Mouse (Mus musculus) thymus, postnatal 4 days (tissue): ENCODE measurements around the gene Scarb1.

Experiments
- DNase-seq: peaks from one replicate; pipeline ENCODE4 v3.0.0; 2021

Scarb1 gene

DNA sequence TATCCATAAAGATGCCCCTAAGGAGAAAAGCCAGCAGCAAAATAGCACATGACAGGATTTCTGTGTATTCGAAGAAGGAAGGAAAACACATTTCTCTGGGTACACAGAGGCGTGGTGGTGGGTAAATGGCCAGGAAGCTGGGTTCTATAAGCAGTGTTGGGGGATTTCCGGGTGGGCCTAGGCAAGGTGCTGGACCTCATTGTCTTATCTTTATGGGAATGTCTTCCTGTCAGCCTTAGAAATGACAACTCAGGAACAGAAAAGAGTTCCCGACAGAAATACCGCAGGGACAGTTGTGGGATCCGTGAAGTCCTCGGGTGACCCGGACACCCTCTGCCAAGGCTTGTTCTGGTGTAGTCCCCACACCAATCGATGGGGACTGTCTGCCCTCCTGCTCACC is 42.7 kb downstream of the Scarb1 start:
- no peak for DNase-seq

DNA sequence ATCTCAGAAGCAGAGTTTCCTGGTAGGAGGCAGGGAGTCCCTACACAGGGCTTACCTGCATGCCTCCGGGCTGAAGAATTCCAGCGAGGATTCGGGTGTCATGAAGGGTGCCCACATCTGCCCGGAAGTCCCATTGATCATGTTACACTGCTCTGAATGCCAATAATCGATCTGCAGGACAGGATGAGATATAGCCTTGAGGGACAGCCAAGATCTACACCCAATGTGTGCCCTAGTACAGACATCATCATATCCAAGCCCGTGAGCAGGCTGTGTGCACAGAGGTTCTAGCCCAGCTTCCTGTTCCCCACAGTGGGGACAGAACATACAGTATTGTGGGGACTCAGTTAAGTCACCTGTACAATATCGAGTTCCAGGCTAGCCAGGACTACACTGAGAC is 43.7 kb downstream of the Scarb1 start:
- DNase-seq = no peak

- no peak for DNase-seq
Measured at GRCm38 (mm10) chr5:125292951-125293350, 47.9 kb downstream of the Scarb1 start.

GRCm38 (mm10) chr5:125291895-125292294 is 49.0 kb downstream of the Scarb1 start:
- no peak for DNase-seq

- DNase-seq = no peak
Measured at GRCm38 (mm10) chr5:125291387-125291786, 49.5 kb downstream of the Scarb1 start.

- no peak for DNase-seq
Measured at GRCm38 (mm10) chr5:125287053-125287655, 53.7 kb downstream of the Scarb1 start.

DNA sequence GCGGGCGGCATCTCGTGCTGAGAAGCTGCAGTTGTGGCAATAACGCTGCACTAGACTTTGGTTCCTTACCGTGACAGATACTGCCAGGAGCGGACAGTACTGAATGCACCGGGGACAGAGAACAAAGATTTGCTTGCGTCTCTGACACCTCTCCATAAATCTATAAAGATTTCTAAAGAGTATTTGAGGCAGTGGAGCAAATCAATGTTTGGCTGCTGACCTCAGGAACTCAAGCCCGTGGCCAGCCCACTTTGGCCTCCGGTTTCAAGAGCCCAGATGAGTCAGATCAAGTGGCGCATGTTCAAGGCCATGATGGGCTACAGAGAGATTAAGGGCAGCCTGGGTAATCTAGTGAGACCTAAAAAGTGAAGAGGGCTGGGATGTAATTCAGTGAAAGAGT is 54.8 kb downstream of the Scarb1 start:
- DNase-seq = no peak

DNA sequence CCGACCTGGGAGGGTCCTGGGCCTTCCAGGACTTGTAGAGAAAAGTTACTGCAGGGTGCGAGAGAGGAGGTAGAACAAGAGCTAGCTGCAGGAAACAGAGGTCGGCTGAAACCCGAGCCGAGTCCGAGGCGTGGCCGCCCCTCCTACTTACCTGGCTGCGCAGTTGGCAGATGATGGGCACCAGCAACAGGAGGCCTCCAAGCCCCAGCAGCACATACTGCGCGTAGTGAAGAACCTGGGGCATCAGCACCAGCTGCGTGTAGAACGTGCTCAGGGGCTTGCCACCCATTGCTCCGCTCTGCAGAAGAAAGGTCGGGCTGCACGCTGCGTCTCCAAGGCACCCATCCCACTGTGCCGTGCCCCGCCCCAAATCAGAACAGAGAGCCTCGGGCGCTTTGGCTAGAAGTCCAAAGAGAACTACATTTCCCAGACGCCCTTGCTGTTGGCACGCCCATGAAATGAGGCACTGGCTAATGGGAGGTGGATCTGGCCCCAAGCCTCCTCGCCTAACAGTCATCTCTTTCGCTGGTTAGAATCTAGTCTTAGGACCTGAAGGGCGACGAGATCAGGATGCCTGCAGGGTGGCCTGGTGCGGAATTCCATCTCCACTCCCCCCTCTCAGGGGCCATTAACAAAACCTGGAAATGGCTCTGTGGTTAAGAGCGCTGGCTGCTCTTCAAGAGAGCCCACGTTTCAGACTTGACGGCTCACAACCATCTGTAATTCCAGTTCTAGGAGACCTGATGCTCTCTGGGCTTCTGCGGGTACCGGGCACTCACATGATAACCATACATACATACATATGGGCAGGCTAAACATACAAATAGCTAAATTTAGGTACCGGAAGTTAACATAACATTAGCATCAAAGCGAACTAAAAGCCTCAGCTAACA is 56.9 kb downstream of the Scarb1 start:
- no peak for DNase-seq

GRCm38 (mm10) chr5:125279216-125279615 is 61.7 kb downstream of the Scarb1 start:
- DNase-seq = no peak

- peak; percentile 74 for DNase-seq
Measured at GRCm38 (mm10) chr5:125278314-125278713, 62.6 kb downstream of the Scarb1 start.

GRCm38 (mm10) chr5:125277313-125277712 is 63.6 kb downstream of the Scarb1 start:
- DNase-seq = no peak

DNA sequence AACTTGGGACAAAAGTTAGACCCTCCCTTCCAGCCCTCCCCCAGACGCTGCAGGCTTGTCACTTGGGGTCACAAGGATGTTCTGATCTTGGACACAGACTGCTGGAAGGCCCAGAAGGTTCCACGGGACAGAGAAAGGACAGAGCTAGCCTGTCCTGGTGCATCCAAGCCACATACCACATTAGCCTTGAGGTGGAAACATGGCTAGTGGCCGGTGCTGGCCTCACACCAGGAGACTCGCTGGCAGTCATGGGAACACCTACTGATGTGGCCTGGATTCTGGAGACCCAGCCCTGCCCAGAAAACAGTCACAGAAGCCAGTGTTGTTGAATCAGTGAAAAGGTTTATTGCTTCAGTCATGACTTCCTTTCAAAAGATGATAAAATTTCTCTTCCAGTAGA is 64.1 kb downstream of the Scarb1 start:
- no peak for DNase-seq

- no peak for DNase-seq
Measured at GRCm38 (mm10) chr5:125275315-125275714, 65.6 kb downstream of the Scarb1 start.

DNA sequence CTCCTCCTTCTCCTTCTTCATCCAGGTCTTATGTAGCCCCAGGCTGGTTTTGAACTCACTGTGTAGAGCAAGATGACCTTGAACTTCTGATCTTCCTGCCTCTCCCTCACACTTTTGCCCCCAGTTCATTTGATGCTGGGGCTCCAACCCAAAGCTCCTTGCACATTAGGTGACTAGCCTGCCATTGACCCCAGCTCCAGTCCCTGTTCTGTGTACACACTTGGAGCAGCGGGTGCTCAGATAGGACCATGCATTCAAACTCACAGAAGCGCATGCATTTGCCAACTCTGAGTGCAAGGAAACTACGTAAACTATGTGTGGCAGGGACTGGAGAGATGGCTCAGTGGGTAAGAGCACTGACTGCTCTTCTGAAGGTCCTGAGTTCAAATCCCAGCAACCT is 66.1 kb downstream of the Scarb1 start:
- no peak for DNase-seq

- DNase-seq = no peak
Measured at GRCm38 (mm10) chr5:125274182-125274581, 66.7 kb downstream of the Scarb1 start.

GRCm38 (mm10) chr5:125273666-125274109 is 67.2 kb downstream of the Scarb1 start:
- peak; percentile 68 for DNase-seq

DNA sequence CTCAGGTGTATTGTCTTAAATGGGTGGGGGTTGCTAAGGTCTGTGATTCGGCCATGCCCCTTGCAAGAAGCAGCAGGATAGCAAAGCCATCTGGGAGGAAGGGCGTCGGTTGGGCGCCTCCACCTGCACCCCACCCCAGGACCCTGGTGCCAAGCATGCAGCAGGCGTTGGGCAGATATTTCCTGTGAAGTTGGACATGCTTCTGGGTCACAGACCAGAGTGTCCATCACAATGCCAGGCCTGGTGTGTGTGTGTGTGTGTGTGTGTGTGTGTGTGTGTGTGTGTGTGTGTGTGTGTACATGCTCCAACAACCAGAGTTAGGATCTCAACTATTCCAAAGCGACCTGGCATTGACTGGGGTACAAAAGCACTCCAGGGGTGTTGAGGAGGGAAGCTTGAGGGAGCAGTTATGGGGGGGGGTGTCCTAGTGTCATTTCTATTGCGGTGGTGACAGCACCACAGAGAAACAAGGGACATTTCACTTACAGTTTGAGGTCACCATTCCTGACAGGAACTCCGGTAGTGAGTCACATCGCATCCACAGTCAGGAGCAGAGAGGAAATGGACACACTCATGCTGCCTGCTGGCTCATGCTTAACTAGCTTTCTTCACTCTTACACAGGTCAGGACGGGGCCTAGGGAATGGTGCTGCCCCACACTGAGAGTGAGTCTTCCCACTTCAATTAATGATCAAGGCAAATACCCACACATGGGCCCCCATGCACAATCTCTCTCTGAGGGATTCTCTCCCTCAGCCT is 68.5 kb downstream of the Scarb1 start:
- DNase-seq = no peak

- DNase-seq = peak; percentile 79
Measured at GRCm38 (mm10) chr5:125271531-125272203, 69.2 kb downstream of the Scarb1 start.

DNA sequence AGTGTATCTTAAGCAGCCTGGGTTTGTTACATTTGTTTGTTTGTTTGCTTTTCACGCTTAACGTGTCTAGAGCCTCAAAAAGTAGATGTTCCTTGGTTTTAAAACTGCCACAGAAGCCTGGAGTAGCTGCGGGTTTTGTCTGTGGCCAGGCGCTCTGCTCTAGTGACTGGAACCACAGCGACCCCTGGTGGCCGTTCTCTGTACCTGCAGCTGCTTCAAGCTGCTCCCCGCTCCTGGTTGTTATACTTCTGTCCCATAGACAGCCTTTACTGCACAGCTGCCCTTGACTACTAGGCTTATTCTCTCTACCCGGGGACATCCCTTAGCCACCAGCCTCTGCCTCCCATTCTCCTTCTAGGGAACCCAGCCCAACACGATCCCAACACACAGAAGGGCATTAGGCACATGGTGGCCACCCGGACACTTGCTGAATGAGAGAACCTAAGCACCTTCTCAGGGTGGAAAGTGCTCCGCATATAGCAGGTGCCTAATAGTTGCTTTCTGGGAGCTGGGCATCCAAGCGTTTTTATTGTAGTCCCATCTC is 70.2 kb downstream of the Scarb1 start:
- DNase-seq = peak; percentile 84

DNA sequence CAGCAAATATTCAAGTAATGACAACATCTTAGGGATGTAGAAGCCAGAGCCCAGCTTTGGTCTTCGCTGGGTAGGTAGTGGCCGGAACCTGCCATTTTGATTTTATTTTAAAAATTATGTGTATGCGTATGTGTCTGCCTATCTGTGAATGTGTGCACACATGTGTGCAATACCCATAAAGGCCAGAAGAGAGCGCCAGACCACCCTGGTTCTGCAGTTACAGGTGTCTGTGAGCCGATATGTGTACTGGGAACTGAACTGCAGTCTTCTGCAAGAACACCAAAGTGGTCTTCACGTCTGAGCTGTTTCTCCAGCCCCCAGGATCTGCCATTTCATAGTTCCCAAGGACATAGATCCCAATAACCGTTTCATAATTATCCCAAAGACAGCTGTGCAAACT is 71.1 kb downstream of the Scarb1 start:
- DNase-seq = no peak

- no peak for DNase-seq
Measured at GRCm38 (mm10) chr5:125269399-125269798, 71.5 kb downstream of the Scarb1 start.

DNA sequence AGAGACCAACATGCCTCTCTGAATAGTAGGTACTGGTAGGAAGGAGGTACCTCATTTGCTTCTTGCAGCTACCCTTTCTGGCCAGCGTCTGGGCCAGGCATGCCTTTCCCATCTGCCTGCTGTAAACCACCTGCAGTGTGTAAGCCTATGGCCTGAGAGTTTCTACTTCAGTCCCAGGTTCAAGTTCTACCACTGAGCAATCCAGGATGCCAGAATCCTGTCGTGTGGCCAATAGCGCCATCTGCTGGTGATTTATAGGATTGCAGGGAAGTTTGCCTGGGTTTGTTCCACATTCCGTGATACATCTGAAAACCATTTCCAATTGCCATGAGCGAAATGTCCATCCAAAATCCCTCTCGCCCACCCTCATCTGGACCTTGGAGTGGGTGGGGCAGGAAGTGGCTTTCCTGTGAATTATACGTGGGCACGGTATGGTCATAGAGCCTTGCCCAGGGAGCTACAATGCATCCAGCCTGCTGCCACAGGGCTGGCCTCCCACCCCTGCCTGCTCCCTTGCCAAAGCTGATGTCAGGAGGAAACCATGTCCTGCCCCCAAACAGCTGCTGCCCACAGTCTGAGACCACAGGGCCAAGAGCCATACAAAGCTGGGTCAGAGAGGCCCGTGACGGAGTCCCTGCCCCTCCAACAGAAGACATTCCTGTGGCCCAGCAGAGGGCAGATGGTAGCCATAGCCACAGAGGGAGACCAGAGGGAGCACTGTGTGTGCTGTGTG is 72.7 kb downstream of the Scarb1 start:
- DNase-seq = peak; percentile 82
